Mouse (Mus musculus) gastrocnemius, postnatal 4 days (tissue): ENCODE measurements around the gene Rpl27a. TPM values are rescaled to one million over a fixed set of nuclear protein-coding genes. Genes with fewer than 3 reads are reported as not detected.

Experiments used
- DNase-seq, 2 experiments: peaks; one replicate each; pipeline ENCODE4 v3.0.0; 2021 to 2022; ENCODE audit warnings: low spot score in 2 of 2, mixed read lengths in 2 of 2
- microRNA-seq: library from miRNA; unstranded; fragments of <30 nt; microRNA quantifications from one replicate; pipeline ENCODE4 v1.2.0, GENCODE M21; 2021
- total RNA-seq, 2 experiments: library from RNA; stranded (reverse); gene quantifications; 2 replicates each; pipeline ENCODE4 v1.2.3; 2021

Rpl27a gene
- total RNA-seq, 2 experiments from 2014 or later = 188 to 197 TPM

DNA sequence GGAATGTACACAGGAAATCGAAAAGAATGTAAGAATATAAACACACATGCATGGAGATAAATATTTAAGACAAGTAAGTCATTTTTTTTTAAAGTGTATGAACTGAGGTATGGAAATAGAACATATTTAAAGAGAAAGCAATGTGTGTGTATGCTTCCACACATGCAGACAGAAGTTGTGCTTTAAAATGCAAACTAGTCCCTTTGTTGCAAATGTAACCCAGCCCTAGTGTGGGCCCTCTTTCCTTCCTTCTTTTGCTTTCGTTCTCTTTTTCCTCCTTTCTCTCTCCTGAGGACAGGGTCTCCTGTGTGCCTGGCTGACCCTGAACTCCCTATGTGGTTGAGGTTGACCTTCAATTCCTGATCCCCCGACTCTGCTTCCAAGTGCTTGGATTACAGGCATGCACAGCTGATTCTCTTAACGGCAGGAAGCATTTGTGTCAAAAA is 43.2 kb downstream of the Rpl27a start:
- no peak for DNase-seq

- no peak for DNase-seq
These were observed 43.7 kb downstream of the Rpl27a start for GRCm38 (mm10) chr7:109562676-109563075.

DNA sequence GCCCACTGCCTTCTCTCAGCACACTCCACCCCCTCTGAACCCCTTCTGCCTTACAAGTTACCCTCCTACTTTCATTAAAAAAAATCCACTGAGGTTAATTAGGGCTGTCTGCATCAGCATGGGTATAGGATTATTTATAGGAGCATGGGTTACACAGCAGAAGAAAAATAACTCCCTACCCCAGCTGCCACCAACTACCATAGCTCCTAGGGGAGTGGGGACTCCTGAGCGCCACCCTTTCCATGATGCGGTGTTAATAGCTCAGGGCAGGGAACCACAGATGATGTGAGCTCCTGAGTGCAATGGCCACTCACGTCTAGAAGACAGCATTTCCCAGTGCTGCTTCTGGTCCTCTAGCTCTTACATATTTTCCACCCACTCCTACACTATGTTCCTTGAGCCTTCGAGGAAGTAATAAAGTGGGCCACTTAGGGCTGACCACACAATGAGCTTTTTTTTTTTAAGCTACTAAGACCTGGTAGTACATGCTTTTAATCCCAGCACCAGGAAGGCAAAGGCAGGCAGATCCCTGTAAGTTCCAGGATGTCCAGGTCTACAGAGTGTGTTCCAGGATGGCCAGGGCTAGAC is 44.9 kb downstream of the Rpl27a start:
- DNase-seq = no peak

DNA sequence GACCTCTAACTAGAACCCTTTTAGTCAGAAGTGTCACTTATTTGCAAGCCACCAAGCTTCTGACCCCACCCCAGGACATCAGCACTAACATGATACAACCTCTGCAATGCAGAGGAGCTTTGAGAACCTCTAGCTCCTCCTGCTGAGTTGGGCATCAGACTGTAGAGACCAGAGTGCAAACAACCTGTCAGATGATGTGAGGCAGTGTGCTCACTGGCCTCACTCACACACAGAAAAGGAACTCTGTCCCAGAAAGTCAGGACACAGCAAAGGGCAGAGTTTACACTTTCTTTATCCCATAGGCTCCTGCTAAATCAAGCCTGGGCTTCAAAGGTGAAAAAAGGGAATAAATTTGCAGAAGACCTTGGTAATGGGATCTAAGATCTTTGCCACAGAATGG is 47.4 kb downstream of the Rpl27a start:
- no peak for DNase-seq

- no peak for DNase-seq
These were observed 48.2 kb downstream of the Rpl27a start for GRCm38 (mm10) chr7:109566841-109567768.

- no peak for DNase-seq
These were observed 49.5 kb downstream of the Rpl27a start for GRCm38 (mm10) chr7:109568391-109568892.

Small RNAs within 50 kb of the gene (microRNA-seq; reads per million reads assigned to microRNA genes)
- gene Gm47284 = not detected

Other genes starting within 250 kb of the Rpl27a start
- under 1 TPM; 0.39 to 0.67 TPM for gene Stk33, start 80.1 kb upstream of the Rpl27a start, total RNA-seq
- gene Trim66, start 11.0 kb upstream of the Rpl27a start, total RNA-seq = under 1 TPM; 0.29 TPM
- 10 to 100 TPM; 45.5 to 47.6 TPM for gene St5, start 184.5 kb downstream of the Rpl27a start, total RNA-seq
- 10 to 100 TPM; 15.2 to 17.6 TPM for gene Akip1, start 184.5 kb downstream of the Rpl27a start, total RNA-seq
- gene BC051019, start 204.7 kb downstream of the Rpl27a start, total RNA-seq = not detected
- gene Ascl3, start 212.6 kb downstream of the Rpl27a start, total RNA-seq = not detected
- gene Tmem9b, start 233.7 kb downstream of the Rpl27a start, total RNA-seq = 10 to 100 TPM; 22.5 to 24.4 TPM